In the genomic region with DNA sequence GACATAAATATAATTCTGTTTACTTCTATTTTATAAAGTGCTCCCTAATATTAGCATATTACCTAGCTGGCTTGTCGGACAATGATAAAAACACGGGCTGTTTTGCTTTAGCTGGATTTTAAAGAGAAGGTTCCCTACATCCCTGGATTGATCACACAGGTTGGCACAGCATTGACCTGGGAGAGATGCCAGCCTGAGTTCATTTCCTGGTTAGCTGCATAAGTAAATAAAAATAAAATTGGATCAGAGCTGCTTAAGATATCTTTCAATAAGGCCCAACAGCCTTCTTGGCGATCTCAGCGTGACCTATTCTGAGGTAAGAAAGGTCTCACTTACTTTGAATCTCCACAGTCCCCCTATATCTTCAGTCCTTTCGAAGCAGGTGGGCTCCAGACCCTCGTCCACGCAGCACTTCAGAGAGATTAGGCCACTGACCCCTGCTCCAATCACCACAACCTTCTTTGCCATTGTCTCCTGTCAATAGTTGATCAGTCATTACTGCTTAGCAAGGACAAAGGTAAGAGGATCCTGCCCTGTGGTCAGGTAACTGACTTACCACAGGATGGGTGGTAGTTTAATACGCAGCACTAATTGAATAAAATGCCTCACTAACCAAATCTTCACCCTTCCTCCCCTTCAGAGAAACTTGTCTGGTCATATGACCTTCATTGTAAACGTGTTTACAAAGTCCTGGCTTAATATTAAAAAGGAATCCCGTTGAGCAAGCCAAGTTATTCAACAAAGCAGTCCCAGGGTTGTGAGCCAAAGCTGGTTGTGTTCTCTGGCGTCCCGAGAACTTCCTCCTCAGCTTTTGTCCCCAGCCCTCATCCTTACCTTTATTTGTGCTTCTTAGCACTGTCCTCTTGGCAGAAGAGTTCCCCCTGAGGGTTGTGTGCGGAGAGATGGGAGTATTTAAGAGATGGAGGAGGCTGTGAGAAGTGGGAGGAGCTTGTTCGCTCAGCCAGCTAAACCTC, we compare ENCODE assay signal across 12 mouse cellular contexts. TPM values are rescaled to one million over a fixed set of nuclear protein-coding genes. Genes with fewer than 3 reads are reported as not detected.
A peak's percentile ranks its signal among the peaks of the same experiment; 100 is the strongest.
DNase-seq lines count a peak whose midpoint lies in the region; ATAC-seq and TF ChIP-seq lines count a peak whose summit lies in the region.
"Had no signal": no experiment of that assay in that cellular context is flagged by ENCODE, and none has a peak within 500 bp of the region (broad histone marks: within the 10 kb centered on the region; RNA-seq: fewer than 3 reads in every experiment).

A gene (minus strand): TSS at position 889 of the 974 bp plus-strand sequence.

- WGBS in kidney, embryonic 15.5 days: 76% methylated on average over 14 of the region's 14 CpGs
- 71% methylated on average over 14 of the region's 14 CpGs for WGBS in midbrain, postnatal 0 days

- no peaks in the 10 kb centered on the region for H3K4me1 ChIP-seq in kidney, embryonic 15.5 days
- no peaks in the 10 kb centered on the region for H3K4me1 ChIP-seq in midbrain, postnatal 0 days (ENCODE audit: insufficient read depth, low read length)
- H3K4me1 ChIP-seq: neural tube, embryonic 15.5 days had no signal

- H3K9ac ChIP-seq in kidney, embryonic 15.5 days: no peak within 1 kb of the TSS
- no peak within 1 kb of the TSS for H3K9ac ChIP-seq in midbrain, postnatal 0 days (replicated peaks; ENCODE audit: low read length, poor library complexity, severe bottlenecking)
- H3K9ac ChIP-seq: hindbrain, embryonic 14.5 days; neural tube, embryonic 15.5 days had no signal

- no peak for TF ChIP-seq CTCF in midbrain, postnatal 0 days (IDR thresholded peaks at IDR 0.05)

- no peak within 1 kb of the TSS for H3K4me3 ChIP-seq in kidney, embryonic 15.5 days (replicated peaks)
- no peak within 1 kb of the TSS for H3K4me3 ChIP-seq in midbrain, postnatal 0 days (ENCODE audit: low read depth, low read length)
- H3K4me3 ChIP-seq: neural tube, embryonic 15.5 days had no signal

- DNase-seq in kidney, adult 11 months: peak; percentile 59
- no peak for DNase-seq in adrenal gland, postnatal 4 days (ENCODE audit: low spot score in 2 of 2)
- DNase-seq in kidney, adult 8-10 months: peak; percentile 68 to 70
- DNase-seq in lung, postnatal 36 days: peak; percentile 85
- no peak for DNase-seq in midbrain, postnatal 0 days (ENCODE audit: low spot score)
- DNase-seq in spleen, postnatal 10 days (ENCODE audit: low spot score in 2 of 2): no peak
- DNase-seq in thymus, postnatal 14 days: no peak

- ATAC-seq in kidney, embryonic 15.5 days (replicated peaks; ENCODE audit: low FRiP score): no peak; the same call in 1 of the 2 replicates
- no peak for ATAC-seq in midbrain, postnatal 0 days (ENCODE audit: low FRiP score)
- ATAC-seq: forebrain, embryonic 14.5 days had no signal

- no peak within 1 kb of the TSS for H3K27ac ChIP-seq in kidney, embryonic 15.5 days
- H3K27ac ChIP-seq in midbrain, postnatal 0 days (ENCODE audit: low read depth, low read length): no peak within 1 kb of the TSS
- H3K27ac ChIP-seq: hindbrain, embryonic 14.5 days; neural tube, embryonic 15.5 days had no signal

- no peaks in the 10 kb centered on the region for H3K36me3 ChIP-seq in kidney, embryonic 15.5 days
- H3K36me3 ChIP-seq in midbrain, postnatal 0 days (ENCODE audit: insufficient read depth, low read length): no peaks in the 10 kb centered on the region
- H3K36me3 ChIP-seq: neural tube, embryonic 15.5 days had no signal

- no peak within 1 kb of the TSS for H3K4me2 ChIP-seq in kidney, embryonic 15.5 days
- H3K4me2 ChIP-seq in midbrain, postnatal 0 days (ENCODE audit: low read depth, low read length, poor library complexity, severe bottlenecking): no peak within 1 kb of the TSS
- H3K4me2 ChIP-seq: hindbrain, embryonic 14.5 days; neural tube, embryonic 15.5 days had no signal

- no peaks in the 10 kb centered on the region for H3K27me3 ChIP-seq in kidney, embryonic 15.5 days
- H3K27me3 ChIP-seq in midbrain, postnatal 0 days (ENCODE audit: insufficient read depth, low read length): no peaks in the 10 kb centered on the region
- H3K27me3 ChIP-seq: CH12.LX; neural tube, embryonic 15.5 days had no signal

- H3K9me3 ChIP-seq in kidney, embryonic 15.5 days (replicated peaks): no peaks in the 10 kb centered on the region
- H3K9me3 ChIP-seq in midbrain, postnatal 0 days (ENCODE audit: low read length): no peaks in the 10 kb centered on the region
- H3K9me3 ChIP-seq: neural tube, embryonic 15.5 days had no signal

RNA-seq across cellular contexts. Expression of the gene that starts here (rescaled TPM):
- polyA plus RNA-seq in kidney, embryonic 15.5 days (2015; fragmentation: Nextera tagmentation; extraction: Ambion mirVana): 4.9 and 8.0 TPM in 2 replicates
- 10 to 100 TPM; 26.0 to 37.4 TPM for total RNA-seq in adrenal gland, postnatal 4 days (2021)
- total RNA-seq in midbrain, postnatal 0 days (2014; rRNA removed): 0.44 and 0.80 TPM in 2 replicates
- polyA plus RNA-seq in midbrain, postnatal 0 days (2015; fragmentation: Nextera tagmentation; extraction: Ambion mirVana): 0.06 and 0.14 TPM in 2 replicates
- total RNA-seq: CH12.LX had no signal

Comparison
In these comparisons a context has a peak if more than half of its experiments do, and no peak if none do; other contexts are left out.
1. RNA of the gene that starts here (total RNA-seq): 26.0 to 37.4 TPM in adrenal gland, postnatal 4 days; 0.44 to 0.80 TPM in midbrain, postnatal 0 days; every median in the first group is over 10 times any median in the second.
2. DNase-seq: peak in kidney, adult 11 months (single experiment), kidney, adult 8-10 months (2 of 2) and lung, postnatal 36 days (single experiment); none in adrenal gland, postnatal 4 days (0 of 2), midbrain, postnatal 0 days (single experiment), spleen, postnatal 10 days (0 of 2) and thymus, postnatal 14 days (single experiment).